ENCODE assay signal across 30 mouse cellular contexts in genomic region chr10:74607683-74608082, GRCm38 (mm10).
DNase-seq lines count a peak whose midpoint lies in the region; ATAC-seq and TF ChIP-seq lines count a peak whose summit lies in the region.
"Had no signal": no experiment of that assay in that cellular context is flagged by ENCODE, and none has a peak within 500 bp of the region (broad histone marks: within the 10 kb centered on the region; RNA-seq: fewer than 3 reads in every experiment).

No protein-coding gene starts in this region.

- H3K36me3 ChIP-seq in forebrain, embryonic 14.5 days (ENCODE audit: control insufficient read depth, insufficient read depth, low read length), result no peaks in the 10 kb centered on the region
- no peaks in the 10 kb centered on the region for H3K36me3 ChIP-seq in forebrain, embryonic 11.5 days (ENCODE audit: control insufficient read depth, insufficient read depth, low read length)
- no peaks in the 10 kb centered on the region for H3K36me3 ChIP-seq in hindbrain, postnatal 0 days (ENCODE audit: insufficient read depth, low read length)
- H3K36me3 ChIP-seq in hindbrain, embryonic 13.5 days, result no peaks in the 10 kb centered on the region
- H3K36me3 ChIP-seq: liver, embryonic 12.5 days had no signal

- WGBS in forebrain, embryonic 14.5 days, result 62% methylated on average over 2 of the region's 2 CpGs
- WGBS in forebrain, embryonic 11.5 days, result 69% methylated on average over 2 of the region's 2 CpGs
- 63% methylated on average over 2 of the region's 2 CpGs for whole genome bisulfite sequencing in hindbrain, postnatal 0 days
- WGBS in hindbrain, embryonic 13.5 days, result 58% methylated on average over 2 of the region's 2 CpGs

- H3K4me3 ChIP-seq in forebrain, embryonic 14.5 days (ENCODE audit: low read depth, low read length), result no peak overlapping the region
- H3K4me3 ChIP-seq in forebrain, embryonic 11.5 days (ENCODE audit: low read depth, low read length), result no peak overlapping the region
- no peak overlapping the region for H3K4me3 ChIP-seq in hindbrain, postnatal 0 days (ENCODE audit: low read length)
- H3K4me3 ChIP-seq in hindbrain, embryonic 13.5 days, result no peak overlapping the region
- H3K4me3 ChIP-seq: gastrocnemius, adult 2 months; liver, embryonic 12.5 days had no signal

- H3K4me2 ChIP-seq in forebrain, embryonic 14.5 days (ENCODE audit: low read length), result no peak overlapping the region
- H3K4me2 ChIP-seq in forebrain, embryonic 11.5 days (ENCODE audit: low read depth, low read length, severe bottlenecking), result no peak overlapping the region
- no peak overlapping the region for H3K4me2 ChIP-seq in hindbrain, postnatal 0 days (ENCODE audit: low read depth, low read length)
- no peak overlapping the region for H3K4me2 ChIP-seq in hindbrain, embryonic 13.5 days
- H3K4me2 ChIP-seq: heart, embryonic 11.5 days; liver, embryonic 12.5 days had no signal

- 0 out of 2 replicates have a peak, but pooled peaks cover 3% of the 10 kb centered on the region for H3K4me1 ChIP-seq in forebrain, embryonic 14.5 days (ENCODE audit: control insufficient read depth, insufficient read depth, low read length)
- no peaks in the 10 kb centered on the region for H3K4me1 ChIP-seq in forebrain, embryonic 11.5 days (replicated peaks; ENCODE audit: control insufficient read depth, insufficient read depth, low read length)
- H3K4me1 ChIP-seq in hindbrain, postnatal 0 days (ENCODE audit: insufficient read depth, low read length), result no peaks in the 10 kb centered on the region
- H3K4me1 ChIP-seq in hindbrain, embryonic 13.5 days (replicated peaks), result 0 out of 2 replicates have a peak, but pooled peaks cover 3% of the 10 kb centered on the region
- H3K4me1 ChIP-seq: liver, embryonic 12.5 days had no signal

- H3K27me3 ChIP-seq in forebrain, embryonic 14.5 days (replicated peaks; ENCODE audit: control insufficient read depth, insufficient read depth, low read length), result no peaks in the 10 kb centered on the region
- no peaks in the 10 kb centered on the region for H3K27me3 ChIP-seq in forebrain, embryonic 11.5 days (ENCODE audit: control insufficient read depth, insufficient read depth, low read length)
- H3K27me3 ChIP-seq in hindbrain, postnatal 0 days (ENCODE audit: insufficient read depth, low read length), result no peaks in the 10 kb centered on the region
- no peaks in the 10 kb centered on the region for H3K27me3 ChIP-seq in hindbrain, embryonic 13.5 days
- H3K27me3 ChIP-seq: liver, embryonic 12.5 days; Patski had no signal

- H3K9ac ChIP-seq in forebrain, embryonic 14.5 days (ENCODE audit: low read length), result no peak overlapping the region
- no peak overlapping the region for H3K9ac ChIP-seq in forebrain, embryonic 11.5 days (ENCODE audit: low read length)
- no peak overlapping the region for H3K9ac ChIP-seq in hindbrain, postnatal 0 days (replicated peaks; ENCODE audit: low read length)
- H3K9ac ChIP-seq in hindbrain, embryonic 13.5 days, result no peak overlapping the region
- H3K9ac ChIP-seq: liver, embryonic 12.5 days; liver, postnatal 0 days had no signal

- DNase-seq in forebrain, embryonic 14.5 days (ENCODE audit: low spot score), result peak; percentile 18
- DNase-seq in forebrain, embryonic 11.5 days (ENCODE audit: low spot score), result no peak
- DNase-seq in hindbrain, postnatal 0 days (ENCODE audit: low spot score), result peak; percentile 7
- DNase-seq in brain, adult 2 months (ENCODE audit: low read depth, low spot score), result peak; percentile 4
- DNase-seq in embryo, embryonic 10.5 days (ENCODE audit: low spot score), result peak; percentile 36
- no peak for DNase-seq in T-cell, adult 2 months (ENCODE audit: low spot score)
- no peak for DNase-seq in spleen, postnatal 4 days (ENCODE audit: low spot score in 2 of 2)
- DNase-seq: adrenal gland, postnatal 25 days; cerebellum, adult 8-10 months; cerebellum, postnatal 25 days; gastrocnemius, adult 2 months; gastrocnemius, postnatal 36 days; heart, adult 18-20 months; heart, postnatal 36 days; kidney, adult 8-10 months; kidney, postnatal 4 days; left cerebral cortex, postnatal 4 days; liver, postnatal 0 days; lung, postnatal 36 days; right cerebral cortex, adult 18-20 months; spleen, adult 18-20 months; thymus, adult 2 months; thymus, postnatal 4 days had no signal

- no peak overlapping the region for H3K27ac ChIP-seq in forebrain, embryonic 14.5 days (ENCODE audit: low read depth, low read length)
- H3K27ac ChIP-seq in forebrain, embryonic 11.5 days (ENCODE audit: low read depth, low read length), result no peak overlapping the region
- H3K27ac ChIP-seq in hindbrain, postnatal 0 days, result no peak overlapping the region
- H3K27ac ChIP-seq in hindbrain, embryonic 13.5 days, result no peak overlapping the region
- H3K27ac ChIP-seq: gastrocnemius, adult 2 months; kidney, postnatal 0 days; liver, embryonic 12.5 days; stomach, postnatal 0 days had no signal

- peak; percentile 34; the same call in 1 of the 2 replicates for ATAC-seq in forebrain, embryonic 14.5 days
- no peak for ATAC-seq in forebrain, embryonic 11.5 days (replicated peaks; ENCODE audit: low FRiP score)
- ATAC-seq in hindbrain, postnatal 0 days, result no peak
- ATAC-seq in hindbrain, embryonic 13.5 days (ENCODE audit: low FRiP score), result no peak
- ATAC-seq: intestine, embryonic 16.5 days; liver, embryonic 12.5 days; liver, postnatal 0 days; Patski had no signal

- H3K9me3 ChIP-seq in forebrain, embryonic 14.5 days (replicated peaks; ENCODE audit: control insufficient read depth, low read length), result no peaks in the 10 kb centered on the region
- H3K9me3 ChIP-seq in forebrain, embryonic 11.5 days (ENCODE audit: control insufficient read depth, low read length), result no peaks in the 10 kb centered on the region
- H3K9me3 ChIP-seq in hindbrain, postnatal 0 days (ENCODE audit: low read length), result no peaks in the 10 kb centered on the region
- H3K9me3 ChIP-seq in hindbrain, embryonic 13.5 days, result no peaks in the 10 kb centered on the region
- H3K9me3 ChIP-seq: liver, embryonic 12.5 days had no signal

- no peak for TF ChIP-seq CTCF in hindbrain, postnatal 0 days (IDR thresholded peaks at IDR 0.05; ENCODE audit: low read depth)

Comparison
In these comparisons a context has a peak if more than half of its experiments do, and no peak if none do; other contexts are left out.
1. DNase-seq: peak in forebrain, embryonic 14.5 days (single experiment), hindbrain, postnatal 0 days (single experiment), brain, adult 2 months (single experiment) and embryo, embryonic 10.5 days (single experiment); none in forebrain, embryonic 11.5 days (single experiment), T-cell, adult 2 months (single experiment) and spleen, postnatal 4 days (0 of 2).